8 mouse cellular contexts compared by ENCODE assay signal in the genomic region with DNA sequence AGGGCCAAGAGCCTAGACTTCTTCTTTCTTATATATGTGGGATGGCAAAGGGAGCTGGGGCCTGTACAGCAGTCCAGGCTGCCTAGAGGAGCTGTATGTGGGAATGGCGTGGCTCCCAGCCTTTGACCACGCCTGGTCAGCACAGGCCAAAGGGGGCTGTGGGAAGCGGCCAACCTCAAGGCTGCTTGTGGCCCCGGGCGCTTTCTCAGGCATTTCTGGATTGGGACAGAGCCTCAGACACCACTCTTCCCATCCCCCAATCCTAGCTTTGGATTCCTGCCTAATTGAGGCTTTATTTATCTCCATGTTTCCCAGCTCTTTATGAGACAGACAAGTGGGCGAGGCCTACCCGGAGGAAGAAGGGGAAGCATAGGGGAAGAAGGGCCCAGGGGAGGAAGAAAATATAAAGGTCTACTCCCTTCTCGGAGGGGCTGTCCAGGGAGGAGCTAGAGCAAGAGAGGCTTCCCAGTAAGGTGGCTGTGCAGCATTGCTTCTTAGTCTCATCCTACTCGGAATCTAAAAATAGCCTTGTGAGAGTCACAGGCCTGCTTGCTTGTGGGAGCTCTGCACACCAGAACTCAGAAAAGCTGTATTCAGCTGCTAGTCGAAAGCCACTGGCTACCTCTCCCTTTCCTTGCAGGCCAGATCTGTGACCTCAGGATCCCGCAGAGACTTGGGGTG. TPM values are rescaled to one million over a fixed set of nuclear protein-coding genes. Genes with fewer than 3 reads are reported as not detected.
A peak's percentile ranks its signal among the peaks of the same experiment; 100 is the strongest.
DNase-seq lines count a peak whose midpoint lies in the region; ATAC-seq and TF ChIP-seq lines count a peak whose summit lies in the region.

No protein-coding gene starts in this region.

- intact Hi-C loops in left cerebral cortex, postnatal 14 days (cut with DNase I): loop anchor here (5.0 kb wide), 1 partner anchor 46 kb away; a partner anchor contains a TSS

- no peak overlapping the region for H3K4me2 ChIP-seq in midbrain, embryonic 11.5 days

- H3K4me3 ChIP-seq in bone marrow macrophage, adult 2 months (ENCODE audit: insufficient read depth, low read length): no peak overlapping the region
- H3K4me3 ChIP-seq in midbrain, embryonic 11.5 days (ENCODE audit: low read depth, low read length): no peak overlapping the region
- H3K4me3 ChIP-seq in small intestine, adult 2 months (ENCODE audit: low read depth, low read length): no peak overlapping the region

- peaks cover 26% of the 10 kb centered on the region for H3K4me1 ChIP-seq in bone marrow macrophage, adult 2 months (ENCODE audit: control insufficient read depth, insufficient read depth, low read length)
- peaks cover 18% of the 10 kb centered on the region for H3K4me1 ChIP-seq in midbrain, embryonic 11.5 days (ENCODE audit: control insufficient read depth, insufficient read depth, low read length)
- peaks cover 6% of the 10 kb centered on the region for H3K4me1 ChIP-seq in small intestine, adult 2 months (ENCODE audit: control insufficient read depth, insufficient read depth, insufficient read length, low read length)

- H3K27me3 ChIP-seq in midbrain, embryonic 11.5 days (ENCODE audit: control insufficient read depth, insufficient read depth, low read length): no peaks in the 10 kb centered on the region
- H3K27me3 ChIP-seq in small intestine, adult 2 months (ENCODE audit: control insufficient read depth, insufficient read depth, low read length): no peaks in the 10 kb centered on the region

- peak overlapping the region; percentile 20; the same call in 1 of the 2 replicates for H3K9ac ChIP-seq in midbrain, embryonic 11.5 days (ENCODE audit: low read length)

- peak; percentile 53 for DNase-seq in embryo, embryonic 9.5 days (ENCODE audit: extremely low spot score)
- DNase-seq in heart, adult 11 months: peak; percentile 98
- peak; percentile 58 for DNase-seq in kidney, adult 11 months
- peak; percentile 72 to 87 for DNase-seq in left cerebral cortex, postnatal 14 days (ENCODE audit: low spot score in 2 of 2)
- peak; percentile 87 for DNase-seq in midbrain, embryonic 11.5 days (ENCODE audit: low spot score, missing footprints)
- no peak for DNase-seq in spleen, adult 12 weeks (ENCODE audit: low spot score)

- no peaks in the 10 kb centered on the region for H3K9me3 ChIP-seq in midbrain, embryonic 11.5 days (ENCODE audit: control insufficient read depth, low read length)

- H3K36me3 ChIP-seq in midbrain, embryonic 11.5 days (ENCODE audit: control insufficient read depth, insufficient read depth, low read length): peaks cover 3% of the 10 kb centered on the region; the same call in 1 of the 2 replicates
- H3K36me3 ChIP-seq in small intestine, adult 2 months (ENCODE audit: control insufficient read depth, insufficient read depth, low read length): no peaks in the 10 kb centered on the region; the same call in 1 of the 2 replicates

- TF ChIP-seq CTCF in bone marrow macrophage, adult 2 months (IDR thresholded peaks at IDR 0.05; ENCODE audit: low read depth, low read length): no peak
- TF ChIP-seq CTCF in small intestine, adult 2 months (IDR thresholded peaks at IDR 0.05; ENCODE audit: extremely low read depth, insufficient read length, insufficient replicate concordance, low read depth, low read length): no peak

- ATAC-seq in midbrain, embryonic 11.5 days (ENCODE audit: low FRiP score): no peak; the same call in 1 of the 2 replicates

- no peak for TF ChIP-seq POLR2A in bone marrow macrophage, adult 2 months (IDR thresholded peaks at IDR 0.05; ENCODE audit: borderline replicate concordance, low read depth, low read length)
- no peak for TF ChIP-seq POLR2A in small intestine, adult 2 months (IDR thresholded peaks at IDR 0.05; ENCODE audit: low read depth, low read length)

- peak overlapping the region; percentile 62 for H3K27ac ChIP-seq in bone marrow macrophage, adult 2 months (ENCODE audit: insufficient read depth, low read depth, low read length)
- H3K27ac ChIP-seq in midbrain, embryonic 11.5 days (ENCODE audit: low read depth, low read length): peak overlapping the region; percentile 77
- H3K27ac ChIP-seq in small intestine, adult 2 months (ENCODE audit: insufficient read depth, low read depth, low read length): peak overlapping the region; percentile 80

- WGBS in midbrain, embryonic 11.5 days: 44% methylated on average over 11 of the region's 11 CpGs
- WGBS in small intestine, adult 2 months: 49% methylated on average over 11 of the region's 11 CpGs

RNA-seq across cellular contexts. Expression of a gene that starts 47.0 kb away (rescaled TPM):
- 52.4 and 55.9 TPM in 2 replicates for polyA plus RNA-seq in bone marrow macrophage, adult 2 months (2012; ENCODE audit: insufficient read depth, insufficient read length, missing spikeins)
- total RNA-seq in left cerebral cortex, postnatal 14 days (2021): 100 to 1,000 TPM; 249 to 264 TPM
- 55.9 and 69.5 TPM in 2 replicates for polyA plus RNA-seq in midbrain, embryonic 11.5 days (2014; fragmentation: Nextera tagmentation; extraction: Ambion mirVana)
- polyA plus RNA-seq in small intestine, adult 2 months (2012; rRNA removed): 38.8 and 76.4 TPM in 2 replicates
